Mouse (Mus musculus) adrenal gland, adult (tissue): ENCODE results near the gene Epyc.

Source experiments
- DNase-seq, 2 experiments: peaks; one replicate each; pipeline ENCODE4 v3.0.0; 2022 to 2023; ENCODE audit warnings: low spot score in 1 of 2; ENCODE audit not compliant: inconsistent age in 2 of 2

Epyc gene

DNA sequence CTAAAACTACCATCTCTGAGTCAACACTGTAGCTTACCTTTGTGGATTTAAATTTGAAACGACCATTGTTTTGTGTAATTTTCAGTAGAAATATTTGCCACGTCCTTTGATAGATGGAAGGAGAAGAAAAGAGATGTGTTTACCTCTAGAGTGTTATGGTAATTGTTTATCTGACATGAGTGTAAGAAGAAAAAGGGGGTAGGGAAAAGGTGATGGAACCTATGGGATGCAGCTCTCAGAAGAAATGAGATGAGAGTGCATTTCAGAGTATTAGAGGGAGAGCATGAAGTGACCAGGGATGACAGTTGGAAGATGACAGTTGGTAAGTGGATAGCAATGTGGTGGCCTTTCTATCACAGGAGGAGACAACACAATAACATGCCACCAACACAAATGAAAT is at the start of gene Epyc:
Gene Epyc (plus strand): TSS at position 301 of the 400 bp plus-strand sequence.
- DNase-seq: no peak

DNA sequence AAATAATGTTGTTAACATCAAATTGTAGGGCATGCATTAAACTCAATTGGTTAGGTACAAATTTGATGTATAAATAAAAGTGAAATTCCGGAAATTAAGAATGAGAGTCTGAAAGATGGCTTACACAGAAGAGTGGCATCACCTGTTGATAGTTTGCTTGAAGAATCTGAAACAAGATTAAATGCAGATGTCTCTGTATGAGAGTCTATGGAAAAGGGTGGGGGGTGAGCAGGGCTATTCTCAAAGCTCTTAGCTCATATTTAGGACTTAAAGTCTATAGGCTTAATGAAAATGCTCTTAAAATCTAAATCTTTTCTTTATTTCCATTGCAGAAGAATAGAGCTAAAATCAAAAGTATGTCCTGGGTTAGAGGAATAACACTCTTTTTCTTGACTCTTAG is 48.2 kb upstream of the Epyc start:
- no peak for DNase-seq

- no peak for DNase-seq
These were observed 42.1 kb upstream of the Epyc start for GRCm38 (mm10) chr10:97601744-97602143.

DNA sequence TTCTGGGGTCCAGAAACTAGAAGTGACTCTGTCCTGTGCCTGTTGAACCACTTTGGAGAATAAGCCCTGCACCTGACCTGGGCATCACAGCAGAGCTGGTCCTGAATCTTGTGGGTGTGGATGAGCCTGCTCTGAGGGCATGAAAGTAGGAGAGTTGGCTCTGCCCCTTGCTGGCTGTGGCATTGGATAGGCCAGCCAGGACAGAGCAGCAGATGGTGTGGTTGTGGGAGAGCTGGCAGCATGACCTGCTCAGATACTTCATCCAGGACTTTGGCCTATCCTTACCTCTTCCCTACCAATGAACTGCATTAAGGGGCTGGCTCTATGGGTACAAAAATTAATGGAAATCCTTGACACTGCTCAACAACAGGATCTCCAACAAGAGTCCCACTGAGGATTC is 40.6 kb upstream of the Epyc start:
- peak in 1 of 2 experiments; percentile 14 for DNase-seq

DNA sequence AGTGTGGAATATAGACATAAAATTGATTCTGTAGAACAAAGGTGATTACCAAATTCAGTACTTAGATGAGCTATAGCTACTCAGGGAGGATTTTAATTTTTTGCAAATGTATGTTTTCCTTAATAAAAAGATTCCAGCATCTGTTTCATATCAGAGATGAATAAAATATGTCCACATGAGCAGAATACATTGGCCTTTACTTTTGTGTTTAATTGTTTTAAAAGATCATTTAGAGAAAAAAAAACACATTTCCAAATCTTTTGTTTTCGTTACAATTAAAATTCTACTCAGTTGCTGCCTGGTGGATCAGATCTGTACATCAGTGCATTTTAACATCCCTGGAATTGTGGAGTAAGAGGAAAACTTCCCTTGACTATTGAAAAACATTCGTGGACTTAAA is 37.3 kb upstream of the Epyc start, which contains the start of gene Kera:
Gene Kera (plus strand): TSS at position 301 of the 400 bp plus-strand sequence.
- no peak for DNase-seq

DNA sequence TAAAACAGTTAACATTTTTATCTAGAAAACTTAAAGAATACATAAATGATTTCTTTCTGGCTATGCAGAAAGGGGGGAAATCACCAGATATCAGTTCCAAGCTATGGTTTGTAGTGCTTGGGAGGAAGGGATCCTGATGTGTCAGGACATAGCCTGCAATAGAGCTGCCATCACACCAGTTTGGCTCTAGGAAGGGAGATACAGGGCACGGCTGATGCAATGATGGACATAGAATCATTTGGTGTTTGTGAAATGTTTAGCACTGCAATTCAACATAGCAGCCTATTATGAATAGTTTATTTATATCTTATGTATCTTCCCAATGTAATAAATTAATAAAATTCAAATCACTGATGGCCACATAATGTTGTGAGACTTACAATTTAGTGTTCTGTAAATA is 21.5 kb upstream of the Epyc start:
- no peak for DNase-seq

- DNase-seq: no peak
These were observed 19.5 kb upstream of the Epyc start for GRCm38 (mm10) chr10:97624381-97624780.

DNA sequence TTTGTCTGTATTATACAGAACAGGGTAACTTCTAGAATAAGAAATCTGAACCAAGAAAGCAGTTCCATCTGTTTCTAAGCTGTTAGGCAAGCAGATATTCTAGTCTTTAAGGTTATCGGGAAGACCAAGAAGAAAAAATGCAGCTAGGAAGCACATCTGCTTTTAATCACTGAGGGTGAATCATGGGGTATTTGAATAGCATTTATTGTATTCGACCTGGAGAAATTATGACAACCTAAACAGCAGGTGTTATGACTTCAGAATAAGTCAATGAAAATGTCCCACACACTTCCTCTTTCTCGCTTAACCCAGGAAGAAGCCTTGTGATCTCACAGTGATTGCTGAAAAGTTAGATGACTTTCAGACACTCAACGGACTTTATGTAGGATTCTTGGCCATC is 18.8 kb upstream of the Epyc start:
- no peak for DNase-seq

GRCm38 (mm10) chr10:97626543-97626942 is 17.3 kb upstream of the Epyc start:
- no peak for DNase-seq

GRCm38 (mm10) chr10:97631061-97631460 is 12.8 kb upstream of the Epyc start:
- no peak for DNase-seq

GRCm38 (mm10) chr10:97641926-97642325 is 1.9 kb upstream of the Epyc start:
- DNase-seq: no peak

- peak in 1 of 2 experiments; percentile 69 for DNase-seq
These were observed 6.5 kb downstream of the Epyc start for GRCm38 (mm10) chr10:97650334-97650733.

- DNase-seq: peak in 1 of 2 experiments; percentile 86
These were observed 15.6 kb downstream of the Epyc start for GRCm38 (mm10) chr10:97659489-97659888.

DNA sequence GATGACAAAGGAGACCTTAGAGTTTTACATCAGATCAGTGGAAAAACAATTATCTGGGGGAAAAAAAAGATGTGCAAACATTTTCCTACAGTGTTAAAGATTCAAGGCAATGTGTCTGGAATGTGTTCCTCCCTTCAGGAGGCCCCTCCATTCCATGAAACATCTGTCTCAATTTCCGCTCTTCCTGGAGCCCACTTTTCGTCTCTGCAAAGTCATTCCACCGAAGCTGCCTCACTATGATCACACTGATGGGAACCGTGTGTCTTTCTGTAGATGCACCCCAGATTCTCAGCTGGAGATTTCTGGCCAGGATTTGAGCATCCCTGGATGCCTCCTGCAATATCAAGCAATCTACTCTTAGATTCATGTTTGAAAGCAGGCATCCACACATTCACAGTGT is 24.8 kb downstream of the Epyc start:
- DNase-seq: no peak

DNA sequence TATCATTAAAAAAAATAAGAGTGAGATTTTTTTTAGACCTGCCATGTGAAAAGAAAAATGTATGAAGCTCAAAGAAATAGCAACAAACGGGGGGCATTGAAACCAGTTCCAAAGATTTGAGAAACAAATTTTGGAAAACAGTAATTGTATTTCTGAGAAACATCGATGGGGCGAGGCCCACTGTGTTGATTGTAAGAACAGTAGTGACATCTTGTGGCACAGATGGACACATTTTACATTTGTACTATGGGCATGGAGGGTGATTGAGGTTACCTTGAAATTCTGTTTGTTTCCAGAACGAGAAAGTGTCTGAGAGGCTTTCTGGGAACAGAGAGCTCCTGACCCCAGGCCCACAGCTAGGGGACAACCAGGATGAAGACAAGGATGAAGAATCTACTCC is 26.3 kb downstream of the Epyc start:
- DNase-seq: peak in 1 of 2 experiments; percentile 77

GRCm38 (mm10) chr10:97673239-97673638 is 29.4 kb downstream of the Epyc start:
- DNase-seq: no peak

- no peak for DNase-seq
These were observed 39.1 kb downstream of the Epyc start for GRCm38 (mm10) chr10:97682981-97683380.

DNA sequence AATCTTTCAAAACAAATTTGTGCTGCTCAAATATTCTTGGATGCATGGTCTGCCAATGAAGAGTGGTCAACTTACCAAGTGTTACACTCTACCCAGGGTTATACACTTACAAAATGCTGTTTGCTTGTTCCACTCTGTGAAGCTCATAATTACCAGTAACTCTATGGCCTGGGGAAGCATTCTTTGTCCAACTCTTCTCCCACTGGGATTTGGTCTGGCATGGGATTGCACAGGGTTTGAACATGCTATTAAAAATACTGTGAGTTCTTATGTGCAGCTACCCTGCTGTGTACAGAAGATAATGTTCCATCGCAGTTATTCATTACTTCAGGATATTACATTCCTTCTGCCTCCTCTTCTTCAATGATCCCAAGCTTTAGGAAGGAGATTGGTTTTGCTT is 43.3 kb downstream of the Epyc start:
- peak in 1 of 2 experiments; percentile 22 for DNase-seq

- DNase-seq: no peak
These were observed 45.6 kb downstream of the Epyc start for GRCm38 (mm10) chr10:97689425-97689824.

DNA sequence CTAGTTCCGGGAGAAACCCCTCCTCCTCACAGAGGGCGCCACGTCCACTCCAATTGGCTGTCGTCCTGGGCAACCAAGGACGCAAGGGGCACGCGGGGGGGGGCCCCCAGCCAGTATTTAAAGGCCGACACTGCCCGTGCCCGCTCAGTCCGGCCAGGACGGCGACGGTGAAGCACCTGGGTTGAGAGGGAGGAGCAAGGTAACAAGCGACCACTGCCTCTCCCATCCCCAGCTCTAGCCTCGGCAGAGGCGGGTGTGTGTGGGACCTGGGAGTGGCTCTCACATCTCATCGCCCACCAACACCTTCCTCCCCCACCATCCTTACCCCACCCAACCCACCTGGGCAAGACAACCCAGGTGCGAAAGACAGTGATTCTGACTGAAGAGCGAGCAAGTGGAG is 49.0 kb downstream of the Epyc start, which contains the start of gene Ccer1:
Gene Ccer1 (plus strand): TSS at position 147 of the 400 bp plus-strand sequence.
- DNase-seq: no peak

DNA sequence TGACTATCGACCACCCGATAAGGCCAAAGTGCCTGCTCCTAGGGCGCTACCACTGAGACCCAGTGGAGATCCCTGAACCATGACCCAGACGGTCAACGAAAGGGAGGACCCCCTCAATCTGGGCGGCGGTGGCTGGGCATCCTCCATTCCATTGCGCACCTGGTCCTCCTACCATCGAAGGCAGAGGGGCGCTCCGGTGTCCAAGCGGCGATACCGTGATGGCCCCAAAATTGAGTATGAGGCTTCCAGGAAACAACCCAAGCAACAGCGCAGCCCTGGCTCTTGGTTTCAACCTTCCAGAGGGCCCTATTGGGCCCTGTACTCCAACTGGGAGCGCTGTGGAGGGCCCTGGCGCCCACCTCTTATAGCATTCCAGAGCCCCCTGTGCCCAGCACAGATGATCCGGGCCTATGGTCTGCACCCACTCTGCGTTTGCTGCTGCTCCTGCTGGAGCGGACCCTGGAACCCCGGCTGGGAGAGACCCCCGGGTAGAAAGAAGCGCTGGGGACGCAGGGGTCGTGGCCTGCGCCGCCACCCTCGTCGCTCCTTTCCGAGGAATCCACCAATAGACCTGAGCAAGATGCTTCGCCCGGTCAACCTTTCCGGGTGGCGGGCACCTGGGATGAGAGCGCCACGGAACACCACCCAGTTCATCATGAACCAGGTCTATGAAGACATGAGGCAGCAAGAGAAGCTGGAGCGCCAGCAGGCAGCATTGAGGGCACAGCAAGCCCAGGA is 49.7 kb downstream of the Epyc start:
- DNase-seq: no peak

- no peak for DNase-seq
These were observed 58.5 kb downstream of the Epyc start for GRCm38 (mm10) chr10:97702321-97702720.

DNA sequence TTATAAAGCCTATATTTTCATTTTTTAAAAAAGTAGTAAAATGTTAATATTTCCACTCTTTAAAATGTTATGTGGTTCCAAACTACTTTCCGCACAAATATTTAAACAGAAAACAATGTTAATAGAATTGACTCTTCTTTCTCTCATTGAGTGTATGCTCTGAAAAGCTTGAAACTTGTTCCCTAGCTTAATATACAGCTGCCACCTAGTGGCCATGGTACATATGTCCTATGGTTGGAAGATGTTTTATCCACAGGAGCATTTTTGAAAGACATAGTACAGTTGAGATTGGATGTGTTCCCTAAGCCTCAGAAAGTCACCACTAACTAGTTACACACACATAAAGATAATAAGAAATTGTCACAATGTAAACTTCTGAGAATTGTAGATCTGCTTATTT is 60.7 kb downstream of the Epyc start:
- DNase-seq: peak in 1 of 2 experiments; percentile 67
